Mouse (Mus musculus): ENCODE measurements around the gene Man1c1. TPM values are rescaled to one million over a fixed set of nuclear protein-coding genes. Genes with fewer than 3 reads are reported as not detected.

The Man1c1 gene
- polyA plus RNA-seq, 2 experiments = 5.1 to 9.1 TPM

GRCm38 (mm10) chr4:134628058-134628457 is 76.0 kb downstream of the Man1c1 start:
- DNase-seq (ENCODE audit: low spot score) = no peak

DNA sequence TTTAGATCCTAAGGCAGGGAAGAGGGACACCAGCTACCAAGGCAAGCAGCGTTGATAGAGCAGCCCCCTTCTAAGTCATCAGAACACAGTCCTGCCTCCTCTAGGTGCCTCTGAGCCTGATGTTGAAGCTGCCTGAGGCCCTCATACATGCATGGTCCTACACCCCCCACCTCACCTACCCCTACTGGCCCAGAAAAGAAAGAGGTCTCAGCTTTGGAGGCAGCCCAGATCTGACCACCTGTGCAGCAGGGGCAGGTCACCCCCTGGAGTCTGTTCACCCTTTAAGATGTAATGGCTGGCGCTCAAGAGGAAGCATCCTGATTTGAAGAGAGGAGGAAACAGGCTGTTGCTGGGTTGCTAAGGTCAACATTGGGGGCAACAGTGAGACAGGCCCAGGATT is 77.2 kb downstream of the Man1c1 start:
- Histone ChIP-seq H3K4me3 (replicated peaks; ENCODE audit: low read length) (no peak overlapping the region), H3K4me1 (ENCODE audit: control insufficient read depth, insufficient read depth, low read length) (peaks cover 5% of the 10 kb centered on the region), H3K36me3 (ENCODE audit: control insufficient read depth, insufficient read depth, low read length) (no peaks in the 10 kb centered on the region), H3K4me2 (replicated peaks; ENCODE audit: low read depth, low read length, severe bottlenecking) (no peak overlapping the region), H3K27ac (replicated peaks; ENCODE audit: low read depth, low read length) (no peak overlapping the region), H3K9me3 (ENCODE audit: control insufficient read depth, low read length) (no peaks in the 10 kb centered on the region), H3K27me3 (ENCODE audit: control insufficient read depth, insufficient read depth, low read length) (no peaks in the 10 kb centered on the region), H3K9ac (ENCODE audit: low read depth, low read length, severe bottlenecking) (no peak overlapping the region)
- 78% methylated on average over 2 of the region's 2 CpGs for WGBS
- no peak for TF ChIP-seq POLR2A (IDR thresholded peaks at IDR 0.05; ENCODE audit: borderline replicate concordance, extremely low read depth, insufficient read depth, insufficient read length)
- DNase-seq (ENCODE audit: low spot score) = no peak
- no peak for ATAC-seq (ENCODE audit: low FRiP score, low read depth)

More at GRCm38 (mm10) chr4:134628058-134628457, 76.0 kb downstream of the Man1c1 start:
- 76% methylated on average over 7 of the region's 7 CpGs for WGBS
- H3K27ac ChIP-seq (replicated peaks; ENCODE audit: low read depth, low read length) = no peak overlapping the region
- H3K9me3 ChIP-seq (ENCODE audit: control insufficient read depth, low read length) = no peaks in the 10 kb centered on the region
- no peak overlapping the region for H3K9ac ChIP-seq (ENCODE audit: low read depth, low read length, severe bottlenecking)
- no peak overlapping the region for H3K4me2 ChIP-seq (replicated peaks; ENCODE audit: low read depth, low read length, severe bottlenecking)
- ATAC-seq (ENCODE audit: low FRiP score, low read depth) = no peak
- H3K4me3 ChIP-seq (replicated peaks; ENCODE audit: low read length) = no peak overlapping the region
- no peak for TF ChIP-seq POLR2A (IDR thresholded peaks at IDR 0.05; ENCODE audit: borderline replicate concordance, extremely low read depth, insufficient read depth, insufficient read length)
- H3K36me3 ChIP-seq (ENCODE audit: control insufficient read depth, insufficient read depth, low read length) = no peaks in the 10 kb centered on the region
- peaks cover 14% of the 10 kb centered on the region for H3K4me1 ChIP-seq (ENCODE audit: control insufficient read depth, insufficient read depth, low read length)
- no peaks in the 10 kb centered on the region for H3K27me3 ChIP-seq (ENCODE audit: control insufficient read depth, insufficient read depth, low read length)

- peaks cover 5% of the 10 kb centered on the region; the same call in 1 of the 2 replicates for H3K4me1 ChIP-seq (ENCODE audit: control insufficient read depth, insufficient read depth, low read length)
- no peak for DNase-seq (ENCODE audit: low spot score)
- no peak for TF ChIP-seq POLR2A (IDR thresholded peaks at IDR 0.05; ENCODE audit: borderline replicate concordance, extremely low read depth, insufficient read depth, insufficient read length)
Observed at GRCm38 (mm10) chr4:134626350-134626749, 77.7 kb downstream of the Man1c1 start.

GRCm38 (mm10) chr4:134624109-134624862 is 79.8 kb downstream of the Man1c1 start:
- 30% methylated on average over 14 of the region's 14 CpGs for WGBS
- Histone ChIP-seq H3K9me3 (ENCODE audit: control insufficient read depth, low read length) (no peaks in the 10 kb centered on the region), H3K4me2 (replicated peaks; ENCODE audit: low read depth, low read length, severe bottlenecking) (no peak overlapping the region), H3K4me3 (replicated peaks; ENCODE audit: low read length) (no peak overlapping the region), H3K27ac (replicated peaks; ENCODE audit: low read depth, low read length) (no peak overlapping the region), H3K36me3 (ENCODE audit: control insufficient read depth, insufficient read depth, low read length) (no peaks in the 10 kb centered on the region), H3K9ac (ENCODE audit: low read depth, low read length, severe bottlenecking) (no peak overlapping the region), H3K4me1 (ENCODE audit: control insufficient read depth, insufficient read depth, low read length) (peaks cover 5% of the 10 kb centered on the region; the same call in 1 of the 2 replicates), H3K27me3 (ENCODE audit: control insufficient read depth, insufficient read depth, low read length) (no peaks in the 10 kb centered on the region)
- DNase-seq (ENCODE audit: low spot score) (peak; percentile 66), ATAC-seq (ENCODE audit: low FRiP score, low read depth) (peak; percentile 68; the same call in 1 of the 2 replicates)
- TF ChIP-seq POLR2A (IDR thresholded peaks at IDR 0.05; ENCODE audit: borderline replicate concordance, extremely low read depth, insufficient read depth, insufficient read length) = no peak

More at GRCm38 (mm10) chr4:134626350-134626749, 77.7 kb downstream of the Man1c1 start:
- Histone ChIP-seq H3K4me2 (replicated peaks; ENCODE audit: low read depth, low read length, severe bottlenecking) (no peak overlapping the region), H3K27ac (replicated peaks; ENCODE audit: low read depth, low read length) (no peak overlapping the region), H3K4me3 (replicated peaks; ENCODE audit: low read length) (no peak overlapping the region), H3K9ac (ENCODE audit: low read depth, low read length, severe bottlenecking) (no peak overlapping the region), H3K9me3 (ENCODE audit: control insufficient read depth, low read length) (no peaks in the 10 kb centered on the region), H3K27me3 (ENCODE audit: control insufficient read depth, insufficient read depth, low read length) (no peaks in the 10 kb centered on the region), H3K36me3 (ENCODE audit: control insufficient read depth, insufficient read depth, low read length) (no peaks in the 10 kb centered on the region)
- WGBS = 68% methylated on average over 4 of the region's 4 CpGs
- ATAC-seq (ENCODE audit: low FRiP score, low read depth) = no peak

- no peak for TF ChIP-seq POLR2A (IDR thresholded peaks at IDR 0.05; ENCODE audit: borderline replicate concordance, extremely low read depth, insufficient read depth, insufficient read length)
- H3K27ac ChIP-seq (replicated peaks; ENCODE audit: low read depth, low read length) = no peak overlapping the region
- H3K9ac ChIP-seq (ENCODE audit: low read depth, low read length, severe bottlenecking) = no peak overlapping the region
- no peak overlapping the region for H3K4me3 ChIP-seq (replicated peaks; ENCODE audit: low read length)
- no peak overlapping the region for H3K4me2 ChIP-seq (replicated peaks; ENCODE audit: low read depth, low read length, severe bottlenecking)
- 81% methylated on average over 9 of the region's 9 CpGs for WGBS
- H3K27me3 ChIP-seq (ENCODE audit: control insufficient read depth, insufficient read depth, low read length) = no peaks in the 10 kb centered on the region
- no peaks in the 10 kb centered on the region for H3K36me3 ChIP-seq (ENCODE audit: control insufficient read depth, insufficient read depth, low read length)
- H3K4me1 ChIP-seq (ENCODE audit: control insufficient read depth, insufficient read depth, low read length) = peaks cover 5% of the 10 kb centered on the region; the same call in 1 of the 2 replicates
- ATAC-seq (ENCODE audit: low FRiP score, low read depth) (no peak), DNase-seq (ENCODE audit: low spot score) (no peak)
- H3K9me3 ChIP-seq (ENCODE audit: control insufficient read depth, low read length) = no peaks in the 10 kb centered on the region
Observed at GRCm38 (mm10) chr4:134621695-134622094, 82.4 kb downstream of the Man1c1 start.

All from limb, embryonic 14.5 days (tissue).